In genomic region chr3:84313801-84314541, GRCm38 (mm10) we compare ENCODE assay signal across 9 mouse cellular contexts. TPM values are rescaled to one million over a fixed set of nuclear protein-coding genes. Genes with fewer than 3 reads are reported as not detected.
DNase-seq lines count a peak whose midpoint lies in the region; ATAC-seq and TF ChIP-seq lines count a peak whose summit lies in the region.
"Had no signal": no experiment of that assay in that cellular context is flagged by ENCODE, and none has a peak within 500 bp of the region (broad histone marks: within the 10 kb centered on the region; RNA-seq: fewer than 3 reads in every experiment).

No protein-coding gene starts in this region.

- no peak for TF ChIP-seq EP300 in CH12.LX (IDR thresholded peaks at IDR 0.05; ENCODE audit: low read length)
- TF ChIP-seq EP300 in liver, postnatal 0 days (IDR thresholded peaks at IDR 0.05; ENCODE audit: low read depth), result no peak

- dilution Hi-C loops in CH12.LX (cut with MboI; ENCODE audit: extremely low pct_ligation_motif_present, extremely low pct_unique_long_range_greater_than_20kb, low sequenced_read_pairs), result no loop called here

- TF ChIP-seq CTCF in kidney, postnatal 0 days (IDR thresholded peaks at IDR 0.05; ENCODE audit: low read depth), result no peak
- TF ChIP-seq CTCF in kidney, adult 2 months (conservative IDR thresholded peaks at IDR 0.05; ENCODE audit: insufficient read depth, insufficient read length, low read depth, low read length), result no peak
- TF ChIP-seq CTCF in CH12.LX (conservative IDR thresholded peaks at IDR 0.05 in 1 of 2, IDR thresholded peaks at IDR 0.05 in 1 of 2; ENCODE audit: low read depth in 2 of 2, low read length in 2 of 2), result no peak
- no peak for TF ChIP-seq CTCF in liver, postnatal 0 days (IDR thresholded peaks at IDR 0.05; ENCODE audit: low read depth)

- DNase-seq in kidney, postnatal 0 days (ENCODE audit: low spot score), result no peak
- DNase-seq in kidney, adult 2 months, result no peak
- DNase-seq in CH12.LX (ENCODE audit: extremely low read depth), result no peak
- DNase-seq in embryonic facial prominence, embryonic 10.5 days (ENCODE audit: low spot score), result no peak
- no peak for DNase-seq in liver, postnatal 0 days
- DNase-seq in left cerebral cortex, postnatal 25 days (ENCODE audit: low spot score in 2 of 2), result no peak
- DNase-seq in heart, postnatal 4 days, result no peak

- no peak for TF ChIP-seq POLR2A in kidney, adult 2 months (IDR thresholded peaks at IDR 0.05; ENCODE audit: low read depth, low read length)
- no peak for TF ChIP-seq POLR2A in CH12.LX (IDR thresholded peaks at IDR 0.05; ENCODE audit: low read depth, low read length)

- no peak overlapping the region for H3K9ac ChIP-seq in kidney, postnatal 0 days (ENCODE audit: low read depth, low read length)
- H3K9ac ChIP-seq in CH12.LX (ENCODE audit: insufficient read depth, low read depth), result peak overlapping the region; percentile 64; the same call in 1 of the 2 replicates
- no peak overlapping the region for H3K9ac ChIP-seq in liver, postnatal 0 days (replicated peaks)
- H3K9ac ChIP-seq: stomach, embryonic 15.5 days had no signal

- 79% methylated on average over 6 of the region's 6 CpGs for WGBS in kidney, postnatal 0 days
- WGBS in kidney, adult 2 months, result 77% methylated on average over 6 of the region's 6 CpGs
- WGBS in embryonic facial prominence, embryonic 10.5 days, result 78% methylated on average over 6 of the region's 6 CpGs
- WGBS in liver, postnatal 0 days (ENCODE audit: insufficient replicate concordance), result 68% methylated on average over 6 of the region's 6 CpGs

- intact Hi-C loops in left cerebral cortex, postnatal 25 days (cut with DNase I), result loop anchor here (1.0 to 10.0 kb wide), 4 partner anchors 139 to 399 kb away; no protein-coding TSS in a partner anchor

- no peaks in the 10 kb centered on the region for H3K27me3 ChIP-seq in kidney, postnatal 0 days (ENCODE audit: insufficient read depth, low read length)
- H3K27me3 ChIP-seq in kidney, adult 2 months (replicated peaks; ENCODE audit: control insufficient read depth, insufficient read depth, low read length), result no peaks in the 10 kb centered on the region
- no peaks in the 10 kb centered on the region for H3K27me3 ChIP-seq in CH12.LX (replicated peaks)
- H3K27me3 ChIP-seq in embryonic facial prominence, embryonic 10.5 days (replicated peaks; ENCODE audit: low read depth, poor library complexity, severe bottlenecking), result peaks cover 6% of the 10 kb centered on the region; the same call in 1 of the 2 replicates
- no peaks in the 10 kb centered on the region for H3K27me3 ChIP-seq in liver, postnatal 0 days (ENCODE audit: insufficient read depth, low read length)

- H3K9me3 ChIP-seq in kidney, postnatal 0 days (replicated peaks; ENCODE audit: low read length), result no peaks in the 10 kb centered on the region
- H3K9me3 ChIP-seq in CH12.LX (replicated peaks; ENCODE audit: low read length), result no peaks in the 10 kb centered on the region
- no peaks in the 10 kb centered on the region for H3K9me3 ChIP-seq in embryonic facial prominence, embryonic 10.5 days
- no peaks in the 10 kb centered on the region for H3K9me3 ChIP-seq in liver, postnatal 0 days (ENCODE audit: low read length)
- H3K9me3 ChIP-seq: stomach, embryonic 15.5 days had no signal

- no peaks in the 10 kb centered on the region for H3K4me1 ChIP-seq in kidney, postnatal 0 days (replicated peaks; ENCODE audit: insufficient read depth, low read length)
- H3K4me1 ChIP-seq in kidney, adult 2 months (ENCODE audit: control insufficient read depth, insufficient read depth, low read length), result peaks cover 3% of the 10 kb centered on the region; the same call in 1 of the 2 replicates
- peaks cover 11 to 19% of the 10 kb centered on the region in 2 experiments; a peak in 3 of 4 replicates for H3K4me1 ChIP-seq in CH12.LX (ENCODE audit: control insufficient read depth in 1 of 2, insufficient read depth in 2 of 2)
- peaks cover 11% of the 10 kb centered on the region for H3K4me1 ChIP-seq in embryonic facial prominence, embryonic 10.5 days
- H3K4me1 ChIP-seq in liver, postnatal 0 days (ENCODE audit: insufficient read depth), result 0 out of 2 replicates have a peak, but pooled peaks cover 2% of the 10 kb centered on the region

- in situ Hi-C loops in CH12.LX (cut with MboI; ENCODE audit: low pct_ligation_motif_present, low pct_unique_long_range_greater_than_20kb, low sequenced_read_pairs), result loop anchor here (5.0 to 25.0 kb wide), 3 partner anchors 142 to 399 kb away; partner anchors contain the start of gene Gm6525

- H3K36me3 ChIP-seq in kidney, postnatal 0 days (ENCODE audit: insufficient read depth, low read length), result no peaks in the 10 kb centered on the region
- H3K36me3 ChIP-seq in kidney, adult 2 months (ENCODE audit: control insufficient read depth, insufficient read depth, low read length), result no peaks in the 10 kb centered on the region
- no peaks in the 10 kb centered on the region for H3K36me3 ChIP-seq in CH12.LX (replicated peaks in 1 of 2; ENCODE audit: control insufficient read depth in 1 of 2, insufficient read depth in 1 of 2, low read length in 1 of 2)
- H3K36me3 ChIP-seq in embryonic facial prominence, embryonic 10.5 days (replicated peaks), result no peaks in the 10 kb centered on the region
- no peaks in the 10 kb centered on the region for H3K36me3 ChIP-seq in liver, postnatal 0 days (replicated peaks; ENCODE audit: insufficient read depth, low read length)
- H3K36me3 ChIP-seq: stomach, embryonic 15.5 days had no signal

- no peaks in the 10 kb centered on the region for H3K79me2 ChIP-seq in CH12.LX (replicated peaks; ENCODE audit: control insufficient read depth, extremely low read depth, insufficient read depth, poor library complexity, severe bottlenecking)

- H3K4me2 ChIP-seq in kidney, postnatal 0 days (ENCODE audit: low read length), result no peak overlapping the region
- no peak overlapping the region for H3K4me2 ChIP-seq in CH12.LX (ENCODE audit: insufficient read depth, low read depth, poor library complexity, severe bottlenecking)
- H3K4me2 ChIP-seq in liver, postnatal 0 days (ENCODE audit: low read depth, low read length), result no peak overlapping the region

- TF ChIP-seq RAD21 in CH12.LX (IDR thresholded peaks at IDR 0.05; ENCODE audit: low read depth, low read length), result no peak

- no peak overlapping the region for H3K27ac ChIP-seq in kidney, postnatal 0 days
- H3K27ac ChIP-seq in kidney, adult 2 months (ENCODE audit: insufficient read depth, low read depth, low read length), result no peak overlapping the region
- H3K27ac ChIP-seq in CH12.LX (ENCODE audit: insufficient read depth, low read depth), result peak overlapping the region; percentile 8; the same call in 1 of the 2 replicates
- H3K27ac ChIP-seq in embryonic facial prominence, embryonic 10.5 days (replicated peaks), result peak overlapping the region; percentile 10; the same call in 1 of the 2 replicates
- H3K27ac ChIP-seq in liver, postnatal 0 days (ENCODE audit: low read depth), result no peak overlapping the region

- 0 out of 2 replicates have a peak, but pooled peaks have one; percentile 3 for ATAC-seq in kidney, postnatal 0 days (replicated peaks; ENCODE audit: low FRiP score, low read depth)
- ATAC-seq in liver, postnatal 0 days, result 0 out of 2 replicates have a peak, but pooled peaks have one; percentile 8

- no peak overlapping the region for H3K4me3 ChIP-seq in kidney, postnatal 0 days (replicated peaks; ENCODE audit: low read depth, low read length)
- no peak overlapping the region for H3K4me3 ChIP-seq in kidney, adult 2 months (ENCODE audit: insufficient read depth, low read depth, low read length)
- H3K4me3 ChIP-seq in CH12.LX (replicated peaks in 1 of 3; ENCODE audit: low read depth in 2 of 3, low read length in 2 of 3, poor library complexity in 1 of 3), result no peak overlapping the region
- H3K4me3 ChIP-seq in embryonic facial prominence, embryonic 10.5 days, result no peak overlapping the region
- H3K4me3 ChIP-seq in liver, postnatal 0 days (ENCODE audit: low read depth, low read length), result no peak overlapping the region
- H3K4me3 ChIP-seq: heart, adult 2 months; stomach, embryonic 15.5 days had no signal

TF ChIP-seq in CH12.LX, 34 proteins besides CTCF, POLR2A, EP300 and RAD21:
- no peak for TF ChIP-seq GABPA (IDR thresholded peaks at IDR 0.05; ENCODE audit: insufficient replicate concordance, low read depth, low read length)
- TF ChIP-seq E2F4 (IDR thresholded peaks at IDR 0.05; ENCODE audit: insufficient replicate concordance, low read depth, low read length), result no peak
- TF ChIP-seq RCOR1 (conservative IDR thresholded peaks at IDR 0.05; ENCODE audit: low read depth, low read length), result no peak
- no peak for TF ChIP-seq NELFE (IDR thresholded peaks at IDR 0.05; ENCODE audit: low read depth, low read length)
- TF ChIP-seq USF2 (conservative IDR thresholded peaks at IDR 0.05; ENCODE audit: low read depth, low read length), result no peak
- TF ChIP-seq TCF12 (IDR thresholded peaks at IDR 0.05; ENCODE audit: low read depth, low read length), result no peak
- TF ChIP-seq UBTF (IDR thresholded peaks at IDR 0.05; ENCODE audit: low read depth, low read length), result no peak
- TF ChIP-seq ZC3H11A (IDR thresholded peaks at IDR 0.05; ENCODE audit: low read depth, low read length), result no peak
- TF ChIP-seq ZKSCAN1 (IDR thresholded peaks at IDR 0.05; ENCODE audit: borderline replicate concordance, low read depth, low read length), result no peak
- TF ChIP-seq MYC (IDR thresholded peaks at IDR 0.05; ENCODE audit: low read depth, low read length), result no peak
- no peak for TF ChIP-seq NRF1 (IDR thresholded peaks at IDR 0.05; ENCODE audit: low read depth, low read length)
TF ChIP-seq in CH12.LX: peak in this region for 0.

RNA-seq across cellular contexts. Expression of gene Trim2, which starts 7.3 kb away (rescaled TPM):
- polyA plus RNA-seq in kidney, postnatal 0 days (2015; fragmentation: Nextera tagmentation; extraction: Ambion mirVana), result 23.0 and 24.1 TPM in 2 replicates
- polyA plus RNA-seq in kidney, adult 2 months (2012; rRNA removed), result 44.5 and 49.2 TPM in 2 replicates
- total RNA-seq in CH12.LX (2012; rRNA removed) (2.1 and 2.4 TPM in 2 replicates), CH12.LX (2014; rRNA removed) (2.1 and 2.5 TPM in 2 replicates)
- 3.3 and 3.6 TPM in 2 replicates for polyA plus RNA-seq in CH12.LX (2012; ENCODE audit: insufficient read length, low read depth)
- 31.0 and 31.3 TPM in 2 replicates for polyA plus RNA-seq in embryonic facial prominence, embryonic 10.5 days (2016; fragmentation: Nextera tagmentation; extraction: Ambion mirVana)
- 2.7 and 2.9 TPM in 2 replicates for polyA plus RNA-seq in liver, postnatal 0 days (2015; fragmentation: Nextera tagmentation; extraction: Ambion mirVana)
- total RNA-seq in left cerebral cortex, postnatal 25 days (2021), result 100 to 1,000 TPM; 239 to 257 TPM
- 10 to 100 TPM in 1 of 2 experiments, 1 to 10 TPM in 1; 8.9 to 10.1 TPM for total RNA-seq in heart, postnatal 4 days (2021)

Comparison
In these comparisons a context has a peak if more than half of its experiments do, and no peak if none do; other contexts are left out.
1. H3K27ac ChIP-seq: peak in CH12.LX (single experiment) and embryonic facial prominence, embryonic 10.5 days (single experiment); none in kidney, postnatal 0 days (single experiment), kidney, adult 2 months (single experiment) and liver, postnatal 0 days (single experiment).